Mouse (Mus musculus): Measurements from ENCODE around the gene Kbtbd6. TPM values are rescaled to one million over a fixed set of nuclear protein-coding genes. Genes with fewer than 3 reads are reported as not detected.

The Kbtbd6 gene
- polyA plus RNA-seq, 1 experiment from 2014 or later = 2.6 TPM

GRCm38 (mm10) chr14:79482251-79482661, 30.6 kb downstream of the Kbtbd6 start:
- ATAC-seq (ENCODE audit: low read depth) = no peak
- Histone ChIP-seq H3K9me3 (replicated peaks) (no peaks in the 10 kb centered on the region), H3K4me3 (replicated peaks) (peak overlapping the region; percentile 88), H3K36me3 (peaks cover 6% of the 10 kb centered on the region; the same call in 1 of the 2 replicates), H3K4me2 (peak overlapping the region; percentile 79), H3K27me3 (no peaks in the 10 kb centered on the region), H3K27ac (peak overlapping the region; percentile 100), H3K4me1 (replicated peaks) (peaks cover 60% of the 10 kb centered on the region), H3K9ac (peak overlapping the region; percentile 97)
- under 1% methylated on average over 11 of the region's 11 CpGs for WGBS (ENCODE audit: insufficient replicate concordance)
- DNase-seq = peak; percentile 18

DNA sequence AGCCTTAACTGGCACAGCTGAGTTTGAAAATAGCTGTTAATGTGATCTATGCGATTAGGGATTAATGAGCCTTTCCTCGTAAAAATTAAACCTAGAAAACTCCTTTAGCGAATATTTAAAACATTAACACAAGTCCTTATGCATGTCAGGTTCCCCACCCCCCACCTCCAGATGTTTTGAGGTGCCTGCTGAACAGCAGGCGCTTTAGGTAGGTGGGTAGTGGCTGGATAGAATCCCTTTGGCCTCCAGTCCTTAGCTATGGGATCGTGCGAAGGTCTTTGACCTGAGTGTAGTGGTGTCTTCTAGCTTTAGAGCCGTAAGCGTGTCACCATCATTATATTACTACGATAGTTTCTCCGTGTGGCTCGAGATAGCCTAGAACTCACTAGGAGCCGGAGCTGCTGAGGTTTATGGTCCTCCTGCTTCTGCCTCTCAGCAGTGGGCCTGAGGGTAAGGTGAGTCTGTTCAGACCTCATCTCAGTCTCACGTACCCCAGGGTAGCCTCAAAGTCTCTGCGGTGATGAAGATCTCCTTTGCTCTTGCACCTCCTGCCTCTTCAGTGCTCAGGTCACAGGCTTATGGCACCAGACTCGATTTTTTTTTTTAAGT, 31.2 kb downstream of the Kbtbd6 start:
- Histone ChIP-seq H3K27me3 (no peaks in the 10 kb centered on the region), H3K9me3 (replicated peaks) (no peaks in the 10 kb centered on the region), H3K4me2 (peak overlapping the region; percentile 79), H3K36me3 (peaks cover 3% of the 10 kb centered on the region; the same call in 1 of the 2 replicates), H3K4me3 (replicated peaks) (peak overlapping the region; percentile 88), H3K9ac (peak overlapping the region; percentile 97), H3K27ac (peak overlapping the region; percentile 100), H3K4me1 (replicated peaks) (peaks cover 66% of the 10 kb centered on the region)
- 28% methylated on average over 15 of the region's 15 CpGs for WGBS (ENCODE audit: insufficient replicate concordance)
- ATAC-seq (ENCODE audit: low read depth) (no peak), DNase-seq (no peak)

GRCm38 (mm10) chr14:79483611-79484120, 32.0 kb downstream of the Kbtbd6 start:
- ATAC-seq (ENCODE audit: low read depth) (no peak), DNase-seq (no peak)
- Histone ChIP-seq H3K4me3 (replicated peaks) (peak overlapping the region; percentile 88), H3K36me3 (no peaks in the 10 kb centered on the region), H3K4me2 (peak overlapping the region; percentile 79), H3K4me1 (replicated peaks) (peaks cover 74% of the 10 kb centered on the region), H3K9ac (peak overlapping the region; percentile 97), H3K27ac (peak overlapping the region; percentile 100), H3K9me3 (replicated peaks) (no peaks in the 10 kb centered on the region), H3K27me3 (no peaks in the 10 kb centered on the region)
- 57% methylated on average over 8 of the region's 8 CpGs for WGBS (ENCODE audit: insufficient replicate concordance)

DNA sequence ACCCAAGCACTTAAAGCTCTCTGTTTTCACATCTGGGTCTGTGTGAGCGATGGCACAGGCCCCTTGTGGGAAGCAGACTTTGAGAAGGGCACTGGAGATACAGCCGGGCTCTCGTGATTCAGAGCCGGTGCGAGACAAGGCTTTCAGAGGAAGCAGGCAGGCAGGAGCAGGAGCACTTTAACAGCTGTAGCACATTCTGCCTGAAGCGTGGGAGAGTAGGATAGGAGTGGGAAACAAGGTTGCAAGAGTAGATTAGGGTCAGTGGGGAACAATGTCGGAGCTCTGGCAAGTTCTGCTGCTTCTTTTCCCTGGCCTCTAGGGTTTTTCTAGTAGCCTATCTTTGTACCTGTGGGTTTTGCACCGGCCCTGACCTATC, 35.0 kb downstream of the Kbtbd6 start:
- no peaks in the 10 kb centered on the region for H3K27me3 ChIP-seq
- peak overlapping the region; percentile 73 for H3K4me2 ChIP-seq
- H3K36me3 ChIP-seq = peaks cover 5% of the 10 kb centered on the region; the same call in 1 of the 2 replicates
- H3K4me3 ChIP-seq (replicated peaks) = peak overlapping the region; percentile 55
- peaks cover 68% of the 10 kb centered on the region for H3K4me1 ChIP-seq (replicated peaks)
- peak; percentile 24 for ATAC-seq (ENCODE audit: low read depth)
- 9% methylated on average over 8 of the region's 8 CpGs for WGBS (ENCODE audit: insufficient replicate concordance)
- peak; percentile 30 for DNase-seq
- H3K27ac ChIP-seq = peak overlapping the region; percentile 82
- H3K9me3 ChIP-seq (replicated peaks) = no peaks in the 10 kb centered on the region
- H3K9ac ChIP-seq = peak overlapping the region; percentile 74

- H3K27me3 ChIP-seq = no peaks in the 10 kb centered on the region
- H3K4me3 ChIP-seq (replicated peaks) = peak overlapping the region; percentile 55
- peak overlapping the region; percentile 82 for H3K27ac ChIP-seq
- H3K9me3 ChIP-seq (replicated peaks) = no peaks in the 10 kb centered on the region
- H3K36me3 ChIP-seq = peaks cover 10% of the 10 kb centered on the region
- peak; percentile 44 for DNase-seq
- ATAC-seq (ENCODE audit: low read depth) = peak; percentile 49
- peak overlapping the region; percentile 74 for H3K9ac ChIP-seq
- WGBS (ENCODE audit: insufficient replicate concordance) = 7% methylated on average over 19 of the region's 19 CpGs
- H3K4me1 ChIP-seq (replicated peaks) = peaks cover 68% of the 10 kb centered on the region
- peak overlapping the region; percentile 73 for H3K4me2 ChIP-seq
Observed at GRCm38 (mm10) chr14:79486993-79487731, 35.5 kb downstream of the Kbtbd6 start.

DNA sequence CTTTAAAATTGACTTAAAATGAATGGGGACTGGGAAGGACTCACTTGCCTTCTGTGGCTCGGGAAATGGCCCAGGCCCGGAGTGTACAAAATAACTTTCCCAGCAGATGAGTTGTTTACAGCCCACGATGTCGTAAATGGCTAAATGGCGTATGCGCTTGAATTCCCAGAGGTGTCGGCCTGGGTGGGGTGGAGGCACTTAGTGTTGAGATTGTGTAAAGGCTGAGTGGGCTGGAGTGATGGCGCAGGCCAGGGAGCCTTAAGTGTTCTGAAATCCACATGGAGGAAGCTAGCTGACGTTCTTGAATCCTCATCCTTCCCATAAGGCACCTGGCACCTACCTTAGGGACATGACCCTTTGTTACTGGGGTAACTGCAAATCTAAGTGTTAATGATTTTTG, 36.9 kb downstream of the Kbtbd6 start:
- no peaks in the 10 kb centered on the region for H3K9me3 ChIP-seq (replicated peaks)
- no peak for DNase-seq
- H3K27me3 ChIP-seq = no peaks in the 10 kb centered on the region
- H3K4me2 ChIP-seq = no peak overlapping the region
- H3K27ac ChIP-seq = no peak overlapping the region
- H3K4me1 ChIP-seq (replicated peaks) = peaks cover 57% of the 10 kb centered on the region
- WGBS (ENCODE audit: insufficient replicate concordance) = 83% methylated on average over 9 of the region's 9 CpGs
- H3K9ac ChIP-seq = 0 out of 2 replicates have a peak overlapping the region, but pooled peaks have one; percentile 26
- no peak overlapping the region for H3K4me3 ChIP-seq (replicated peaks)
- peaks cover 20% of the 10 kb centered on the region for H3K36me3 ChIP-seq
- no peak for ATAC-seq (ENCODE audit: low read depth)

DNA sequence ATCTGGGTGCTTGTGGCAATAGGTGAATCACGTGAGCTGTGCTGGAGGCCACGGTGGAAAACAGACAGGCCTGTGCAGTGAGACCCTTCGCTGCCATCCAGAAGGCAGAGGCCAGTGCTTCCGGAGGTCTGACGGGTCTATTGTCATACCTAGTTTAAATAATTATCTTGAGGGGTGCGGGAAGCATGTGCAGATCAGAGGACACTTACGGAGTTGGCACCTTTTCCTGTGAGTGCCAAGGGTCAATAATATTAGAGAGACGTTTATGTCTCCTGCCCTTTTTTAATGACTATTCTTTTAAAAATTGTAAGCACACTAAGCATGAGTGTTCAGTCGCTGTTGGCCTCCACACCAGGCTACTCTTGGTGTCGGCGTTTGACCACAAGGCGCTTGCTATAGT, 37.5 kb downstream of the Kbtbd6 start:
- no peaks in the 10 kb centered on the region for H3K27me3 ChIP-seq
- 73% methylated on average over 12 of the region's 12 CpGs for WGBS (ENCODE audit: insufficient replicate concordance)
- H3K9ac ChIP-seq = no peak overlapping the region
- H3K27ac ChIP-seq = peak overlapping the region; percentile 27; the same call in 1 of the 2 replicates
- H3K4me3 ChIP-seq (replicated peaks) = no peak overlapping the region
- H3K9me3 ChIP-seq (replicated peaks) = no peaks in the 10 kb centered on the region
- H3K4me2 ChIP-seq = no peak overlapping the region
- peaks cover 53% of the 10 kb centered on the region for H3K4me1 ChIP-seq (replicated peaks)
- ATAC-seq (ENCODE audit: low read depth) (no peak), DNase-seq (no peak)
- H3K36me3 ChIP-seq = peaks cover 22% of the 10 kb centered on the region

GRCm38 (mm10) chr14:79490246-79490645, 38.6 kb downstream of the Kbtbd6 start:
- Histone ChIP-seq H3K9me3 (replicated peaks) (no peaks in the 10 kb centered on the region), H3K27me3 (no peaks in the 10 kb centered on the region), H3K4me2 (no peak overlapping the region), H3K36me3 (peaks cover 30% of the 10 kb centered on the region), H3K27ac (no peak overlapping the region), H3K4me3 (replicated peaks) (no peak overlapping the region), H3K9ac (no peak overlapping the region), H3K4me1 (replicated peaks) (peaks cover 47% of the 10 kb centered on the region)
- ATAC-seq (ENCODE audit: low read depth) (no peak), DNase-seq (no peak)
- WGBS (ENCODE audit: insufficient replicate concordance) = 70% methylated on average over 3 of the region's 3 CpGs

GRCm38 (mm10) chr14:79494349-79494748, 42.7 kb downstream of the Kbtbd6 start:
- Histone ChIP-seq H3K4me3 (replicated peaks) (no peak overlapping the region), H3K9ac (no peak overlapping the region), H3K27me3 (no peaks in the 10 kb centered on the region), H3K36me3 (peaks cover 34% of the 10 kb centered on the region), H3K27ac (peak overlapping the region; percentile 13; the same call in 1 of the 2 replicates), H3K4me1 (replicated peaks) (peaks cover 25% of the 10 kb centered on the region), H3K4me2 (no peak overlapping the region), H3K9me3 (replicated peaks) (no peaks in the 10 kb centered on the region)
- DNase-seq (no peak), ATAC-seq (ENCODE audit: low read depth) (no peak)
- WGBS (ENCODE audit: insufficient replicate concordance) = 79% methylated on average over 6 of the region's 6 CpGs

DNA sequence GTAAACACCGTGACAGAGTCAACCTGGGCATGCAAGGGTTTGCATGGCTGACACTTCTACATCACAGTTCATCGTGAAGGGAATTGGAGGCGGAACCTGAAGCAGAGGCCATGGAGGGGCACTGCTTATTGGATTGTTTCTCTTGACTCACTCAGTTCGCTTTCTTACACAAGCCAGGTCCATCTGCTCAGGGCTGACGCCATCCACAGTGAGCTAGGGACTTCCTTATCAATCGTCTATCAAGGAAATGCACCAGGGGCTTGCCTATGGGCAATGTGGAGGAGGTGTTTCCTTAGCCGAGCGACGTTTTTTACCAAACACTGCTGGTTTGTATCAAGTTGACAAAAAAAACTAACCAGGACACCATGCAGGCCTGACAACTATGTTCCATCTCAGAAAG, 47.7 kb downstream of the Kbtbd6 start:
- Histone ChIP-seq H3K4me2 (peak overlapping the region; percentile 17), H3K27ac (peak overlapping the region; percentile 65), H3K27me3 (no peaks in the 10 kb centered on the region), H3K9ac (0 out of 2 replicates have a peak overlapping the region, but pooled peaks have one; percentile 14), H3K4me1 (replicated peaks) (peaks cover 69% of the 10 kb centered on the region), H3K4me3 (replicated peaks) (no peak overlapping the region), H3K36me3 (peaks cover 18% of the 10 kb centered on the region), H3K9me3 (replicated peaks) (no peaks in the 10 kb centered on the region)
- DNase-seq (no peak), ATAC-seq (ENCODE audit: low read depth) (peak; percentile 57)
- WGBS (ENCODE audit: insufficient replicate concordance) = 29% methylated on average over 9 of the region's 9 CpGs

DNA sequence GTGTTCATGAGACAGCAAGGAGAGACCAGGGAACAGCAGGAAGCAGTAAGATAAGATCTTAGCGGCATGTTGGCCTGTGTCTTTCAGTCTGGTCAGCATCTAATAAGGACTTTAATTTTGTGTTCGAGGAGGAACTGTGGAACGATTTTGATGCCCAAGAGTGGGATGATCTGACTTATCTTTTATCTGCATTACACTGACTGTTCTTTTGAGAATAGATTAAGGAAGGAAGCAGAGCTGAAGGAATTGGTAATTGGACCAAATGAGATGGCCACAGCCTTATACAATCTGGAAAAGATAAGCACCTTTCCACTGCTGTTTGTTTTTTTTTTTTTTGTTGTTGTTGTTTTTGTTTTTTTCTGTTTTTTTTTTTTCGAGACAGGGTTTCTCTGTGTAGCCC, 49.1 kb downstream of the Kbtbd6 start:
- ATAC-seq (ENCODE audit: low read depth) (peak; percentile 49), DNase-seq (no peak)
- Histone ChIP-seq H3K4me2 (0 out of 2 replicates have a peak overlapping the region, but pooled peaks have one; percentile 3), H3K36me3 (peaks cover 11% of the 10 kb centered on the region), H3K9ac (0 out of 2 replicates have a peak overlapping the region, but pooled peaks have one; percentile 2), H3K27ac (peak overlapping the region; percentile 65), H3K27me3 (no peaks in the 10 kb centered on the region), H3K4me1 (replicated peaks) (peaks cover 81% of the 10 kb centered on the region), H3K9me3 (replicated peaks) (no peaks in the 10 kb centered on the region), H3K4me3 (replicated peaks) (no peak overlapping the region)
- 21% methylated on average over 4 of the region's 4 CpGs for WGBS (ENCODE audit: insufficient replicate concordance)
